Comparison of ENCODE assay signal across 31 mouse cellular contexts in the genomic region with DNA sequence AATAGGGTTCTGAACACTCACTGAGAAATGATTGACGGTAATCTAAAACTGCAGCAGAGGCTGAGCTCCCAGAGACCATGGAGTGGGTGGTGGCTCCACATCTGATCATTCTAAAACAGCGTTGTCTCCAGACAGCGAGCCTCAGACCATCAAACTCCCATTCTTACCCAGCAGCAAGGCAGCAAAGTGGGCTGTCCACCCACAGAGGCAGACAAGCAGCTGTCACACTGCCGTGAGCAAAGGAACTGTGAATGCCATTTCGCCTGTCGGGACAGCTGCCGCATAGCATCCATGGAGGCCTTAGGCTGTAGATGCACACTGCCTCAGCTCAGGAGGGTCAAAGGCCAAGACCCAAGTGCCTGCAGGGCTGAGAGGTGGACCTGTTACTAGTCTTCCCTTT.
DNase-seq lines count a peak whose midpoint lies in the region; ATAC-seq lines count a peak whose summit lies in the region.
"Had no signal": no experiment of that assay in that cellular context is flagged by ENCODE, and none has a peak within 500 bp of the region (broad histone marks: within the 10 kb centered on the region; RNA-seq: fewer than 3 reads in every experiment).

No protein-coding gene starts in this region.

- peak; percentile 17 for DNase-seq in embryo, embryonic 10 days (ENCODE audit: low spot score)
- no peak for DNase-seq in embryo, embryonic 10.5 days (ENCODE audit: low spot score)
- peak; percentile 37 to 41 for DNase-seq in layer of hippocampus, adult 18-20 months (ENCODE audit: low spot score in 2 of 2)
- no peak for DNase-seq in layer of hippocampus, postnatal 14 days (ENCODE audit: low spot score in 2 of 2)
- DNase-seq in left cerebral cortex, postnatal 25 days (ENCODE audit: low spot score in 2 of 2): peak; percentile 32 to 68
- no peak for DNase-seq in left cerebral cortex, postnatal 4 days
- peak; percentile 11 for DNase-seq in right cerebral cortex, postnatal 14 days
- DNase-seq in forebrain, embryonic 14.5 days (ENCODE audit: low spot score): no peak
- DNase-seq: adrenal gland, adult 2 months; cerebellum, adult 8-10 months; cerebellum, postnatal 25 days; embryo, embryonic 11 days; heart, adult 2 months; heart, postnatal 4 days; kidney, adult 11 months; kidney, postnatal 25 days; liver, embryonic 13.5 days; lung, adult 18-20 months; lung, postnatal 4 days had no signal

- no peak overlapping the region for H3K27ac ChIP-seq in forebrain, embryonic 14.5 days (ENCODE audit: low read depth, low read length)
- H3K27ac ChIP-seq: embryonic facial prominence, embryonic 13.5 days; heart, adult 2 months; hindbrain, embryonic 14.5 days; limb, embryonic 10.5 days; limb, embryonic 15.5 days; liver, embryonic 13.5 days; midbrain, embryonic 12.5 days; stomach, embryonic 15.5 days had no signal

- no peaks in the 10 kb centered on the region for H3K36me3 ChIP-seq in forebrain, embryonic 14.5 days (ENCODE audit: control insufficient read depth, insufficient read depth, low read length)
- H3K36me3 ChIP-seq: embryonic facial prominence, embryonic 13.5 days; heart, embryonic 12.5 days; limb, embryonic 10.5 days; limb, embryonic 15.5 days; liver, embryonic 13.5 days; midbrain, embryonic 12.5 days; stomach, embryonic 15.5 days had no signal

- ATAC-seq in forebrain, embryonic 14.5 days: no peak
- ATAC-seq: activated CD4-positive, CD25-positive, alpha-beta regulatory T cell, adult 4 months; inflammation-experienced regulatory T-cells, adult 6 months; lung, postnatal 0 days had no signal

- H3K9me3 ChIP-seq in forebrain, embryonic 14.5 days (replicated peaks; ENCODE audit: control insufficient read depth, low read length): no peaks in the 10 kb centered on the region
- H3K9me3 ChIP-seq: limb, embryonic 15.5 days; liver, embryonic 13.5 days; midbrain, embryonic 12.5 days; stomach, embryonic 15.5 days had no signal

- no peak overlapping the region for H3K9ac ChIP-seq in forebrain, embryonic 14.5 days (ENCODE audit: low read length)
- H3K9ac ChIP-seq: embryonic facial prominence, embryonic 13.5 days; heart, embryonic 12.5 days; hindbrain, embryonic 14.5 days; limb, embryonic 15.5 days; liver, embryonic 13.5 days; midbrain, embryonic 12.5 days; stomach, embryonic 15.5 days had no signal

- WGBS in forebrain, embryonic 14.5 days: 95% methylated on average over 7 of the region's 7 CpGs

- no peak overlapping the region for H3K4me3 ChIP-seq in forebrain, embryonic 14.5 days (ENCODE audit: low read depth, low read length)
- H3K4me3 ChIP-seq: embryonic facial prominence, embryonic 13.5 days; erythroblast, embryonic 14.5 days; heart, adult 2 months; heart, embryonic 12.5 days; limb, embryonic 10.5 days; limb, embryonic 15.5 days; liver, embryonic 13.5 days; megakaryocyte, embryonic 14.5 days; midbrain, embryonic 12.5 days; stomach, embryonic 15.5 days had no signal

- intact Hi-C loops in left cerebral cortex, postnatal 25 days (cut with DNase I): no loop called here
- intact Hi-C loops in left cerebral cortex, postnatal 4 days (cut with DNase I): no loop called here

- H3K27me3 ChIP-seq in forebrain, embryonic 14.5 days (replicated peaks; ENCODE audit: control insufficient read depth, insufficient read depth, low read length): 0 out of 2 replicates have a peak, but pooled peaks cover 3% of the 10 kb centered on the region
- H3K27me3 ChIP-seq: embryonic facial prominence, embryonic 13.5 days; limb, embryonic 15.5 days; liver, embryonic 13.5 days; megakaryocyte, embryonic 14.5 days; midbrain, embryonic 12.5 days; stomach, embryonic 15.5 days had no signal

- H3K4me2 ChIP-seq in forebrain, embryonic 14.5 days (ENCODE audit: low read length): no peak overlapping the region
- H3K4me2 ChIP-seq: embryonic facial prominence, embryonic 13.5 days; heart, embryonic 12.5 days; hindbrain, embryonic 14.5 days; limb, embryonic 15.5 days; liver, embryonic 13.5 days; midbrain, embryonic 12.5 days; stomach, embryonic 15.5 days had no signal

- H3K4me1 ChIP-seq in forebrain, embryonic 14.5 days (ENCODE audit: control insufficient read depth, insufficient read depth, low read length): peaks cover 2% of the 10 kb centered on the region; the same call in 1 of the 2 replicates
- H3K4me1 ChIP-seq: embryonic facial prominence, embryonic 13.5 days; limb, embryonic 15.5 days; liver, embryonic 13.5 days; megakaryocyte, embryonic 14.5 days; stomach, embryonic 15.5 days had no signal

Comparison
In these comparisons a context has a peak if more than half of its experiments do, and no peak if none do; other contexts are left out.
1. DNase-seq: peak in embryo, embryonic 10 days (single experiment), layer of hippocampus, adult 18-20 months (2 of 2), left cerebral cortex, postnatal 25 days (2 of 2) and right cerebral cortex, postnatal 14 days (single experiment); none in embryo, embryonic 10.5 days (single experiment), layer of hippocampus, postnatal 14 days (0 of 2), left cerebral cortex, postnatal 4 days (single experiment) and forebrain, embryonic 14.5 days (single experiment).